Mouse (Mus musculus): ENCODE results near the gene Col4a1.

Gene Col4a1

GRCm38 (mm10) chr8:11331561-11331960, 18.9 kb upstream of the Col4a1 start:
- DNase-seq (ENCODE audit: low spot score in 2 of 2) = no peak

DNA sequence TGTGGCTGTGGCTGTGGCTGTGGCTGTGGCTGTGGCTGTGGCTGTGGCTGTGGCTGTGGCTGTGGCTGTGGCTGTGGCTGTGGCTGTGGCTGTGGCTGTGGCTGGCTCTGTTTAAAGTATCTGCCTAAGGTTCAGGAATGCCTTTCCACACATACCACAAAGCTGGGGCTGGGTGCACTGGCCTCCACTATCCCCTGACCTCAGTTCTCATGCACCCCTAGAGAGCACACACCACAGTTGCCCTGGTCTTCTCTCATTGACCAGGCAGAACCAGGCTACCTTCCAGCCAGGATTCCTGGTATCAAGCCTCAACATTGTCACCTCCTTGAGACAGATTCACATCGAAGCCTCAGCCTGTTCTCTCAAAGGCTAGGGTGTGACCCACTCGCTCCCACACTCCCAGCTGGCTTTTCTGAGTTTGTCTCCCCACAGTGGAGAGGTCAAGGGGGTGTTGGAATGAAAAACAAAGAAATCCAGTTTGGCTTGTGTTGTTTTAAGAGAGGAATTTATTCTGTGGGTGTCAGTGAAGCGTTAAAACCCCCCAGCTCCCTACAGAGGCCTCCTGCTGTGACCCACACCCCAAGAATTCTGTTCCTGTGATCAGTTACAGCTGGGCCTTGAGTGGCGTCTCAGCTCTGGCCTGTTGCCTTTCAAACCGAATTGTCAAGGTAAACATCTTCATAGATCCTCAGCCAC, 15.2 kb upstream of the Col4a1 start:
- no peak for DNase-seq (ENCODE audit: low spot score in 2 of 2)

GRCm38 (mm10) chr8:11327298-11327697, 14.7 kb upstream of the Col4a1 start:
- no peak for DNase-seq (ENCODE audit: low spot score in 2 of 2)

DNA sequence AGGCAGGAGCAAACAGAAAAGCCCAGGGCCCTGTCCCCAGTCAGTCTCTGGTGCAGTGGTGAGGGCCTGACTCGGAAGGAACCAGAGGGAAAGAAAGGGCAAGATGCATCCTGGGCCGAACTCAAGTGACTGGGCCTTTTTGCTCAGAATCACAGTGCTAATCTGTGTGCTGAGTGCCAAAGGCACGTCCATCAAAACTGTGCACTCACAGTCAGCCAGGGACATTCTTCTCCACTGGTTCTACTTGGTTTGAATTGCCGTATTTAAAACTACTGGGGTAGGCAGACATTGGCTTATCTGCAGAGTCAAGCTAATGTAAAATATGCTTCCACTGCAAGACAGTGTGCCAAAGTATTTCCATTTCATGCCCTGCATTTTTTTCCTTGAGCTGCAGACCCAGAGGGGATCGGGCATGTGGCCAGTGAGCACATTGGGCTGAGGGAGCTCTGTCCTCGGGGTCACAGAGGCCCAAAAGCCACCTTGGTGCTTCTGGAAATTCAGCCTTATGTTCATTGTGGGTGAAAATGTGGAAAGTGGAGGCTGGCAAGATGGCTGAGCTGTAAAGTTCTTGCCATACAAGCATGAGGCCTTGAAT, 12.3 kb upstream of the Col4a1 start:
- no peak for DNase-seq (ENCODE audit: low spot score in 2 of 2)

DNA sequence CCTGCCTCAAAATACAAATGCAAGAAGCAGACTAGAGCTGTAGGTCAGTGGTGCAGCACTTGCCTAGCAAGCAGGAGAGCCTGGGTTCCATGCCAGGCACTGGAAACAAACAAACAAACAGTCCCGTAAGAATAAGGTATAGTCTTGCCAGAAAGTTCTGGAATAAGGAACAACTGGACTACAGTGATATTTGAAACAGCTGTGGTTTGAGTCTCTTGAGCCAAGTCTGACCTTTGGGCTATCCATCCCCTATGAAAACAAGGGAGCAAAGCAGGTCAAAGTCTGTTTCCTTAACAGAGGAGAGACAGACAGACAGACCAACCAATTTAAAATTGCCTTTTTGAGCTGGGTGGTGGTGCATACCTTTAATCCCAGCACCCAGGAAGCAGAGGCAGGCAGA, 11.1 kb upstream of the Col4a1 start:
- no peak for DNase-seq (ENCODE audit: low spot score in 2 of 2)

DNA sequence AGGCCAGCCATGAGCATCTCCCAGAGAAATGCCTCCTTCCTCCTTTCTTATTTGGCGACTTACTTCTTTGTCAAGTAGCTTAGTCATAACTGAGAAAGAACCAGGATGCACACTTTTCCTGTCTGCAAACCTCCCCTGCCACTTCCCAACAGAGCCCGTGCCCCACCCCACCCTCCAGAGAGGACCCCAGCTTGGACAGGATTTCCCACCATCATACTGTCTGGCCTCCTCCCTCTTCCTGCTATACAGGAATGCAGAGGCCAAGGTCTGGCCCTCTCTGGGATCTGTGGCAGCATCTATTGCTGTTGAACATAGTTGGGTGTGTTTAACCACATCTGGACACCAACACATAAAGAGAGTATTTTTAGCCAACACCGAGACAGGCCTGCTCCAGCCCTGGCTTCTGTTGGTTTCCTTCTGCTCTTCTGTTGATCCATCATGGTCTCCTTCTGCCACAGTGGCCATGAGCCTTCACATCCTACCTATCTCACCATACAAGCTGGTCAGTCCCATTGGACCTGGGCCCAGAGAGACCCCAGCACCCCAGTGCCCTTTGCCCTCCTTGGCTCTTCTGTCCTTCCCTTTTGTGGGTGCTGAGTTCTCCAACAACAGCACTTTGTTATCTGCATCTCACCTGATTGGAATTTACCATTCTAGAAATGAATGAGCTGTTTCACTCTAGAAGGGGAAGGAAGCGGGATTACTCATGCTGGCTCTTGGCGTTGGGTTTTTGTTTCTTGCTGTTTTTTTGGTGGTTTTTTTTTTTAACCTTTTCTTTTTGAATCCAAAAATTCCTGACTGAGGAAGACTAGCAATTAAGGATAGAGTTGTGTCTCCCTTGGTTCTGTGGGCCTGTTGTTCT, 10.3 kb upstream of the Col4a1 start:
- no peak for DNase-seq (ENCODE audit: low spot score in 2 of 2)

GRCm38 (mm10) chr8:11321841-11322240, 9.2 kb upstream of the Col4a1 start:
- no peak for DNase-seq (ENCODE audit: low spot score in 2 of 2)

GRCm38 (mm10) chr8:11319405-11319804, 6.8 kb upstream of the Col4a1 start:
- no peak for DNase-seq (ENCODE audit: low spot score in 2 of 2)

- no peak for DNase-seq (ENCODE audit: low spot score in 2 of 2)
Observed at GRCm38 (mm10) chr8:11316118-11316517, 3.5 kb upstream of the Col4a1 start.

DNA sequence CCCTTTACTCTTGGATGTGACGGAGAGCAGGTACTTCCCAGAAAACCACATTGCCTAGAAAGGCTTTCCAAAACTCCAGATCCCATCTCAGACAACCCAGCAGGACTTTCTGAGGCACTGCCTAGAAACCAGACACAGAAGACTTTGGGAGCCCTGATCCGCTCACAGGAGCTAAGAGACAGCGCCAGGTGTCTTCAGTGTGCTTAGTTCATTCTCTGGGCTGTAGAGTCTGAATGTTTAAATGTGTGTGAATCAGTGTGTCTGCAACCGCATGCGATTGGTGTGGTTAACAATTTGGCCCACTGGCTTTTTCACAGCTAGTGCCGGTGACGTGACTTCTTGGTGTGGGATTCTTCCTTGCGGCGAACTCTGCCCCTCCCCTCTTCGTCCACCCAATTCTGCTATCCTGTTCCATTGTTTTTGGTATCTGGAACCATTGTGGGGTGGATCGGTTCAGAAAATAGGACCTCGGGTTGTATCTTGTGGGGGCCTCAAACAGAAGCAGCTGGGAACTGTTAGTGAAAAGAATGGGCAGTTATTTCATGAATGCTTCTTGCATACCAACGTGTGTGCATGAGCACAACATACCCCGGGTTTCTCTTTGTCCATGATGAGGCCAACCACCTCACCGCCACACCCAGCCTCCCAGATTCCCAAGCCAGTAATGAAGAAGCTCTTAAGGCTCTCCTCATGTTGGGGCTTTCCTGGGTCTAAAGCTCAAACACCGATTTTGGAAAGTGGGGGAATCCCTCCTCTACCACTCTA, 2.7 kb upstream of the Col4a1 start:
- no peak for DNase-seq (ENCODE audit: low spot score in 2 of 2)

DNA sequence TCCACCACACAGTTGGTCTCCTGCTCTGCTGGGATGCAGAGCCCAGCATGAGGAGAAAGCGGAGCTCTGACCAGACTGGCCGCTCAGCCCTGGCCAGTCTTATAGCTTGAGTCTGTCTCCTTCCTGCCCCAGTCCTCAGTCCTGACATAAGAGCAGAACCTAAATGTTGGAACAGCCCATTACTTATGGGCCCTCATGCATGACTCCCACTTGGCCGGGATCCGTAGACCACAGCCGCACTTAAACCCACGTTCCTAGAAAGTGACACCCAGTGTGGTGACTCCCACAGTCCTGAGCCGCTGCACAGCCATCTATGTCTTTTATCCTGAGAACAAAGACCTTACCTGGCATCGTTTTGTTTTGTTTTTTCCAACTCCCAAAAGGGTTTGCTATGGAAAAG, 2.0 kb upstream of the Col4a1 start:
- no peak for DNase-seq (ENCODE audit: low spot score in 2 of 2)

- no peak for DNase-seq (ENCODE audit: low spot score in 2 of 2)
Observed at GRCm38 (mm10) chr8:11313176-11314111, 818 bp upstream of the Col4a1 start.

DNA sequence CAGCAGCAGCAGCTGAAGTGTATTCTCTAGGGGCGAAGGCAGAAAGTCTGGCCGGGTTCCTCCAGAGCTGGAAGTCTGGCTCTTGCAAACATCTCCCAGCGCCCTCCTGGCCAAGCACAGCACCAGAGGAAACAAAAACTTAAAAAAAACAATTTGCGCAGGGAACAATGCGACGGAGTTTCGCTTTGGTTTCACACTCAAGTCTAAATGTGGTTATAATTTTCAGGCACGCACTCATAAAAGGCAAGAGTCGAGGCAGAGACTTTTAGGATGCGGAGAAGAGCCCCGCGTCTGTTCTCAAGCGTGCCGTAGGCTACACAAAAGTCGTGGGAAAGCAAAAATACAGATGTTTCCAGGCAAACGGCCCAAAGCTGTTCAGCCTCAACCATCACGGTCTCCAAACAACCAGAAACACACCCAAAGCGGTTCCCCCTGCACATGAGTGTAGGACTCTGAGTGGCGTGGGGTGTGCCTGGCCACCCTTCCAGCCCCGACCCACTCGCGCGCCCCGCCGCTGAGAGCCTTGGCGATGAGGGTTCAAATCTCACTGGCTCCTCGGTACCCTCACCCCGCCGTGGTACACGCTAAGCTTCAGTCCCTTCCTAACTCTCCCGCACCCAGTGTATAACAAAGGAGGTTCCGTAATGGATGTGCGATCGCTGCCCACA, 811 bp downstream of the Col4a1 start:
- DNase-seq (ENCODE audit: low spot score in 2 of 2) = no peak

DNA sequence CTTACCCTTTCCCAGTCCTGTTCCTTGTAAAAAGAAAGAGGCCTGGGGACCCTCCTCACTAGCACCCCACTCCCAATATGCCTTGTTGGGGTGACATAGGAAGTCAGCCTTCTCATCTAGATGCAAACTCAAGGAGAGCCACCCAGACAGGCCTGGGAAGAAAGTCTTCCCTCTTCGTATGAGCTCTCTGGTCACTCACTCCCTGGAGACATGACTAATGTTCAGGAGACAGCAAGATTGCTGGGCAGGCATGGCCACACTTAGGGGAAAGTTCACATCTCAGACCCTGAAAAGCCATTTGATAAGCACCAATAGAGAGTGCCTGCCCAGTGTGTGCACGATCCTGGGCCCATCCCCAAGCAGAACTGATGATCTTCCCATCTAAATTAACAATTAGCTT, 2.6 kb downstream of the Col4a1 start:
- no peak for DNase-seq (ENCODE audit: low spot score in 2 of 2)

DNA sequence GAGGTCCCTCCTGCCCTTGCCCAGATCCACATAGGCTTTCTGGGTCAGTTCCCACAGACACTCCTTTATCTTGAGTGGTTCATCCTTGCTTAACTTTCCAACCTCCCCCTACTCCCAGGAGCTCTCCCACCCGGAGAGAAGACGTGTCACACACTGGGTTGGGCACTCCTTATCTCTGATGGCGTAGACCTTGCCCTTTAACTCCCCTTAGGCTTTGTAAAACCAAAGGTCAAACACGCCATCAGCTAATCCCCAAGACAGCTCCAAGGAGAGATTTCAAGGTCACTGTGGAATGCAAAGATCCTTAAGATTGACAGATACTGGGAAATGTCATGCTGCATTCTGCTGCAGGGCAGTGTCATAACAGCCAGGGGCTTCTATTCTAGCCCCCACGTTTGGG, 3.4 kb downstream of the Col4a1 start:
- no peak for DNase-seq (ENCODE audit: low spot score in 2 of 2)

- no peak for DNase-seq (ENCODE audit: low spot score in 2 of 2)
Observed at GRCm38 (mm10) chr8:11308570-11308998, 4.0 kb downstream of the Col4a1 start.

DNA sequence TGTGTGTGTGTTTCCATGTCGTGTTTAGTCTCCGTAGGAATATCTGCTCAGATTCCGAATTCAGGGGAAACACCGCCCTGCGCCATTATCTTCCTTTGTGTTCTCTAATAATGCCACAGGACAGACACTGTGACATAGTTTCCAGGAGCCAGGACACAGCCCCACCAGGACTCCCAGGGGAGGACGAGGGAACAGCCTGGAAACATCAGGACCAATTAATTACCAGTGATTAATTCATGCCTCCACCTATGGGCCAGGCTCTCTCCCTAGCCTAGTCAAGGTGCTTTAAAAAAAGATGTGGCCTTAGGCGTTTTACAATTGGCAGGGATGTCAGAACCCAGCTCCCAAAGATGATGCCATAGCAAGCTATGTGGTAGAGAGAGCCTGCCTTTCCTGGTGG, 5.2 kb downstream of the Col4a1 start:
- DNase-seq (ENCODE audit: low spot score in 2 of 2) = no peak

- DNase-seq (ENCODE audit: low spot score in 2 of 2) = no peak
Observed at GRCm38 (mm10) chr8:11305539-11305938, 7.1 kb downstream of the Col4a1 start.

DNA sequence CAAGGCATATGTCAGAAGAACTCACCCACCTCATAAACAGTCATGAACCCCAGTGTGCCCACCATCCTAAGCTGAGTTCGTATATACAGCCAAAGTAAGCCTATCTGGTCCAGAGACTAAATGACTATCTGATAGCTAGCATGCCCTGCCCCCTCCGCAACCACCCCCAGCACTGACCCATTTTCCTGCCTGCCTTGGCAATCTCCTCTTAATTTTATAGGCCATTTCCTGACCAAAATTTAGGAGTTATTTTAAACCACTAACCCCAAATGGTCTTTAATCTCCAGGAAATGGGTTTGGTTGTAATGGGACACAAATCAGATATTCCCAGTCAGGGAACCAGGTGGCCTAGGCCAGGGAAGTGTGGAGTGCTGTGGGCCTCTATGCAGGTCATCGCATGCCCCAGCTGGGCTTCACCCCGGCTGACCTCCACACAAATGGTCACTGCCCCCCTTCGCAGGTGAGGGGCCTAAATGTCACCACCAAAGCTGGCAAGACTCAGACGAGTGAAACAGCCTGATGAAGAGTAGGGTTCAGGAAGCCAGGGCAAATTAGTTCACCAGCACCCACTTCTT, 8.5 kb downstream of the Col4a1 start:
- no peak for DNase-seq (ENCODE audit: low spot score in 2 of 2)

DNA sequence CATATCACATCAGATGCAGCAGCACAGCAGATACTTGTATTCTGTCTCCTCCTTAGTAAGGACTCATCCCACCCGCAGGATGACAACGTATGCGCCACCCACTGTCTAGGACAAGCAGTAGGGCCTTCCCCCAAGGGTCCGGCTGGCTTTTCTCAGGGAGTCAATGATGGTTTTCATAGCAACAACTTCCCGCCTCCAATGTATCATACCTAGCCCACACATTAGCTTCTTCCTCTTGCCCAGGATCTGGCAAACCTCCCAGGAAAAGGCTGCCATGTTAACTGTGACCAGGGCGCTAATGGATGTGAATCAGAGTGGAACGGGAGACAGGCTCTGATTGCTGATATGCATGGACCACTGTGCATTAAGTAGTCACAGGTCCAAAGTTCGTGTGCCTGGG, 12.2 kb downstream of the Col4a1 start:
- DNase-seq (ENCODE audit: low spot score in 2 of 2) = no peak
